Mouse (Mus musculus) G1E (cell line): ENCODE results near the gene Apcs.

Experiments
- CTCF ChIP-seq: IDR thresholded peaks from 2 replicates; pipeline ENCODE4 v1.5.1; 2012; ENCODE audit warnings: low read depth, low read length, inconsistent platforms, mixed read lengths
- TAL1 ChIP-seq: conservative IDR thresholded peaks from 2 replicates; pipeline ENCODE4 v1.6.1; 2012; ENCODE audit warnings: low read depth, low read length, inconsistent platforms, mixed read lengths

DNA sequence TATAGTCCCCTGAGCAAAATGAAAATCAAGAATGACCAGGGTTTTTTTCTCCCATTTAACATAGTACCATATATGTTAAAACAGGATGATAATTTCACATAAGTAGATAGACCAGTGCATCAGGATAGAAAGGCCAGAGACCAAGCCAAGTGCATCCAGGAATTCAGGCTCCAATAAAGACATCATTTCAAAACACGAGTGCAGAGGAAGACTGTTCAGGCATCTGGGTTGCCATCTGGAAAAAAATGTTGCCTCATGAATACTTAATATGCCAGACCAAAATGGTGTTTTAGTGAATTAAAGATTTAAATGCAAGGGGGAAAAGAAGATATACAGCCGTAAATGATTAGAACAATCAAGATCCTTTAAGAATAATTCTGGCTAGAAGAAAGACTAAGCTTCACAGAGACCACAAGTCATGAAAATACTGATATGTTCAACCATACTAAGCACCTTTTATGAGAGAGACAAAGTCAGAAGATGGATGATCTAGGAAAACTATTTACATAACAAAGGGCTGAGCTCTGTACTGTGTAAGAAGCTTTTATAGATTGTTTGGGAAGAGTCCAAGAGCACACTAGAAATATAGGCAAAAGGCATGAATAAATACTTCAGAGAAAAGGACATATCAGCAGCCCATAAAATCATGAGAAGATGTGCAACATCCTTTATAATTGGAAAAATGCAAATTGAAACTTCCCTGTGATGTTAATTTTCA, 47.6 kb downstream of the Apcs start:
- no peak for TF ChIP-seq CTCF
- TF ChIP-seq TAL1, result no peak
